Mouse (Mus musculus): ENCODE data around the gene Fam118b.
A peak's percentile ranks its signal among the peaks of the same experiment; 100 is the strongest.

The Fam118b gene

DNA sequence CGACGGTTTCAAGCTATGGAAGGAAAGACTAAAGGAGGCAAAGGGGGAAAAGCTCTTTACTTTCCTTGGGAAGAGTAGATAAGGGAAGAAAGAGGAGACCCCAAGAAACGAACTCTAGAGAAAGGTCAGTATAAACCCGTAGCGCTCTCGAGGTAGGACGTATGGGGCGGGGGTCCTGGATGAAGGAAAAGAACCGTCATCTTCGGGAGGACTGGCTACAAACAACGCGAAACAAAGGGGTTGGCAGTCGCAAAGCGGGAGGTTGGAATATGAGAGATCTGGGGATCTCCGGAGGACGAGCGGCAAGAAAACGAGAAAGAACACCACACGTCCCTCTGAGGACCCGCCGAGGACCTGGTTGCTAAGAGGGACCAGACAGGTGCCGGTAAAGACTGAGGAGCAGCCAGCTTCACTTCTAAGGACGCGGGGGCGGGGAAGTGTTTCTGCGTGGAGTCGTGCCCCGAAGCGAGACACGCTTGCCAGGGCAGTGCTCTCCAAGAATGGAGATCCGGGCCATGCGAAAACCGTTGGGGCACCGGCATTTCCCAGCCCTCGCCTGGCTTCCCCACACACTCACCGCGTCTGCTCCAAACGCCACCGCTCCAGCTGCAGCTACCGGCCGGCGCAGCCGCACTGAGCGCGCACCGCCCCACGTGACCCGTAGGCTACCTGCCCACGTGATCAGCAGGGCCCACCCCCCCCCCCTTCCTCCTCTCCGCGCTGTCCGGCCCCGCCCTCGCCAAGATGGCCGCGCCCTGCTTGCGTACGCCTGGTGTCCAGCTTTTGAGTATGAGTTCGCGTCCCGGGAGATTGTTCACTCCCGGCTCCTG, at the start of gene Fam118b, which contains the start of gene Rpusd4:
Fam118b (minus strand) TSS at position 660 of the 830 bp plus-strand sequence.
Rpusd4 (plus strand) TSS at position 720 of the 830 bp plus-strand sequence.
- DNase-seq = peak; percentile 90 to 91

DNA sequence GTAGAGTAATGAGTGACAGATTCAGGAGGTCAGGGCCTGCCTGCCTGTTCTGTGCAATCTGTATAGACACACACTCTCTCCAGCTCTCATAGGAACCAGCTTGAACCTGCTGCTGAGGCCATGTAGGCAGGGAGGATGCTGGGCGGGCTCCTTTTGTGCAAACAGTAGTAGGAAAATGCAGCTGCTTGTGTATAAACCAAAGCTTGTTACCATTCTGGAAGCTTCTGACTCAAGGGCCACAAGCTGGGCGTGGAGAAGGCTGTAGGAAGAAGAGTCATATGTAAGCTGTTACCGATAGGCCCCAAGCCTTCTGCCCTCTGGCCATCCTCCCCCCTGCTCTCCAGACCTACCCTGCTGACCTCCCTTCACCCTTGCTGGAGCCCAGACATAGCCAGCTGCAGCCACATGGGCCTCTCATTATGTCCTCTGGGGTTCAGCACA, 49.2 kb upstream of the Fam118b start:
- peak in 1 of 2 experiments; percentile 10 for DNase-seq

DNA sequence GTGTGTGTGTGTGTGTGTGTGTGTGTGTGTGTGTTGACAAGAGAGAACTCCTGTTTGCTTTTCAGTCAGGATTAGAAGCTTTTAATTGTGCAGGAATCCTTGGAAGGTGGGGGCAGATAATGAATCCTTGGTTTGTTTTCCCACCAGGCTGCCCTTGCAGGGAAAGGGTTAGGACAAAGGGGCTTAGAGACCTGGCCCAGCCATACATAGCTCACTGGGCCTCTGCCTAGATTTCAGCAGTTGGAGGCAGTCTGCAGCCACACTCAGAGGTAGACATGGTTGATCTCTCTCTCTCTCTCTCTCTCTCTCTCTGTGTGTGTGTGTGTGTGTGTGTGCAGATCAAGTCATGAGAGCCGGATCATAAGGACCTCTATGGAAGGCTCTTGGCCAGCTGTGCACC, 46.6 kb upstream of the Fam118b start:
- no peak for DNase-seq

DNA sequence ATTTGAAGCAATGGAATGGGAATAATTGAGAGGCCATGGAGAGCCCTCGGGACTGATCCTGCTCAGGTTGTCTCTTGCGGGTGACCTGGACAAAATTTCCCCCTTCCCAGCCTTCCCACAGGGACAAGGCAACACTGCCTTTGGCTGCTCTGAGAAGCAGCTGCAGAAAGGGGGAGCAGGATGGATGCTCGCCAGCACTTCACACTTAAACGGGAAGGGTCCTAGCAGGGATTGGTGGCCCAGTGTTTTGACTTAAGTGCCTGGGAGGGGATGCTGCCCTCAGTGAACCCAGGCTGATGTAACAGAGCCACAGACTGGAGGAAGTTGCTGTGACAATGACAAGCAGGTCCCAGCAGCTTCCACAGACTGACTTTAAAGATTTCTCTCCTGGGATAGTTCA, 46.0 kb upstream of the Fam118b start:
- no peak for DNase-seq

DNA sequence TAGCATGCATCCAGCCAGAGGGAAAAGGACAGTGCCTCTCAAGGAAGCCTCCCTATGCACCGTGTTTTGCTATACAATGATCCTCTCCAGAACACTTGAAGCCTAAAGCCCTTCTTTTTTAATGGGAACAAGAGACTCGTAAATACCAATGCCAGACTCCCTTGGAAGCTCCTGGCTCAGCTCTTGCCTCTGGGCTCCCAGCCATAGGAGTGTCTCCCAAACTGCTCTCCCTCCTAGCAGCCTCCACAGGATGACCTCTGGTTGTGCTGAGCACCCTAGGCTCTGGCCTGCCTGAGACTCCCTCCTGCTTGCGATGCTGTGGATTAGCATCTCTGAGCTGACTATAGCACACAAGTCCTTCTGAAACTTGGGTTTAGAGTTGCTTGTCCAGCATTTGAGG, 44.9 kb upstream of the Fam118b start:
- no peak for DNase-seq

DNA sequence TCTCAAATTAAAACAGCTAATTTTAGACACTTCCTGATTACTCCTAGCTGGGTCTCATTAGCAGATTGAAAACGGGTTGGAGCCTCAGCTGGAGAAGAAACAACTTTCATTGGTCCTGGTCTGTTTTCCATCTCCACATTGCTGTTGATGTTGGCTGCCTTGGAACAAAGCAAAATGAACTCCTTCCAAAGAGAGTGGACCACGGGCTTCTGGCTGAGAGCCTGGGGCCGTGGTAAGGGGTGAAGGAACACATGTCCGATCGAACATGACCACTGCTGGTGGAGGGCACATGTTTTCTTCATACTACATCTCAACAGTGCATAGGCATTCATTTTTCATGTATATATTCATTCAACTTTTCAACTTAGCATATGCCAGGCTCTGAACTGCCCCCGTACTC, 42.8 kb upstream of the Fam118b start:
- no peak for DNase-seq

DNA sequence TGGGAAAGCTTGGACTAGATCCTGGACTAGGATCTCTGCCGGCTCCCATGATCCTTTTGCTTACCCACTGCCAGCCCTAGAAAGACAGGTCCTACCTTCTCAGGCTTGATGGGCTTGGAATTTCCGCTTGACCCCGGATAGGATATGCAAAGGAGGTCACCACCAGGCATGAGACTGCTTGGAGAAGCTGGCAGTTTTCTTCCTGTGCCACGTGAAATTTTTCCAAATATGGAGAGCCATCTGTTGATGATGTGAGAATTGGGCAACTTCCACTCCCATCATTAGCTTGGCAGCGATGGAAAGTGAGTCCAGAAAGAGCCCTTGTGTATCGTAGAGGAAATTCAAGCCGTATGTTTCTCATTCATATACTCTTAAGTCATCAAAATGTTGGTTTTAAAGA, 39.9 kb upstream of the Fam118b start:
- no peak for DNase-seq

DNA sequence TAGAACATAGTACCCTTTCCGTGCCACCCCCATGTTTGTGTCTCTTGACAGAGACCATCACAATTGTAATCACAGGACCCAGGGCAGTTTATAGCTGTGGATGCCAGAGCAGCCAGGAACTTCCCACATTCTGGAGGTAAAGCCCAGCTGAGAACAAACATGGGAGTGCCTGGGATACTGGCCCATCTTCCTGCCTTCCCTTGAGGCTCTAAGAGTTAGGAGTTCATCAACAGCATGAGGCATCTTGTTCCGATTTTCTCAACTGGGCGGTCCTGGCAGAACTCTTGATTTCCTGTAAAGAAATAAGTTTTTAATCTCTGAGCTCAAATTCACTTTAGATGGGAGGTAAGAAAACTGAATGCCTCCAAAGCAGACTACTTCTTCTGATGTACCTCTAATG, 34.6 kb upstream of the Fam118b start:
- DNase-seq = no peak

DNA sequence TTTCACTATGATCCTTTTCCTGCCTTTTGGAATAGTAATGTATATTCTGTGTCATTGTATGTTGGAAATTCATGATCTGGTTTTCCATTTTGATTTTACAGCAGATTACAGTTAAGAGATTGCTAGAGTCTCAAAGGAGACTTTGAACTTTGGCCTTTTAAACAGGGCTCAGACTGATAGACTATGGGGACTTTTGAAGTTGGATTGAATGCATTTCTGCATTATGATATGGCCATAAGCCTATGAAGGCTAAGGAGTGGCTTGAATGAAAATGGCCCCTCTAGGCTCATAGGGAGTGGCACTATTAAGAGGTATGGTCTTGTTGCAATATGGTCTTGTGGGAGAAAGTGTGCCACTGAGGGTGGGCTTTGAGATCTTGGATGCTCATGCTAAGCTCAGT, 30.2 kb upstream of the Fam118b start:
- DNase-seq = no peak

DNA sequence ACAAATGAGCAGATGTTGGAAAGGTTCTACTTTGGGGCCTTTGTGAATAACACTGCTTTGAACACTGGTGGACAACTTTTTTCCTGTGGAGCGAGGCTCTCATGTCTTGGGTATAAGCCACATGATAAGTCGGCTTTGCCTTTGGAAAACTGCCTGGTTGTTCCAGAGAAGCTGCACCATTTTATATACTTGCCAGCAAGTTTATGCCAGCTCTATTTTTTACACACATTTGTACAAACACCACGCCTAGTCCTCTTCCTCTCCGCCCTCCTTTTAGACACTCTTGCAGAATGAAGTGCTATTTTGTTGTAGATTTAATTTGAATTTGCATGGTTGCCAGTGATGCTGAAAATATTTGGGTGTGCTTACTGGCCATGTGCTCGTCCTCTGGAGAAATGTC, 25.9 kb upstream of the Fam118b start:
- DNase-seq = no peak

DNA sequence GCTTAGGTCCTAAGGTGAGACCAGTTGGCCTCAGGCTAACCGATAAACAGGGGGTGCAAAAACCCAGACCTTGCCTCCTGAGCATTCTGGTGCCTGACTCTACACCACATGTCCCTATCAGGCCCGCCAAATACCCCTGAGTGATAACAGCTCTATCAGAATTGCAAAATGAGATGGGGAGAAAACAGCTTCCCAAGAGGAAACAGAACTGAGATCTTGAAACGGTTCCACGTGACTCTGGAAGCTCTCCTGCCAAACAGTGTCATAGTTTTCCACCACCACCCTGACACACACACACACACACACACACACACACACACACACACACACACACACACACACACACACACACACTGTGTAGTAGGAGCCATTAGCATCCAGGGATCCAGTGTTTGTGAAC, 23.3 kb upstream of the Fam118b start:
- DNase-seq = no peak

DNA sequence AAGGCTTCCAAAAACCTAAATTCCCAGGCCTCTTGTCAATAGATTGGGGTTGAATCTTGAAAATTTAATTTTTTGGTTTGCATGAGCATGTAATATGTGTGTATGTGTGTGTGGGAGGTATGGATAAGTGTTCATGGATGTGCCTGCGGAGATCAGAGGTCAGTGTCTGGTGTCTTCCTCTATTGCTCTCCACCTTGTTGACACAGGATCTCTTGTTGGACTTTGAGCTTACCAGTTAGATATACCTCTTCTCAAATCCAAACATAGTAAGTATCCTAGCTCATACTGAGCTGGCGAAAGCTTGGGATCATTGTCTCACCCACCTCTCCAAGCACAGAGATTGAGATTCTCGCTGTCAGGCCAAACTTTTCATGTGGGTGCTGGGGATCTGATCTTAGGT, 22.8 kb upstream of the Fam118b start:
- DNase-seq = no peak

DNA sequence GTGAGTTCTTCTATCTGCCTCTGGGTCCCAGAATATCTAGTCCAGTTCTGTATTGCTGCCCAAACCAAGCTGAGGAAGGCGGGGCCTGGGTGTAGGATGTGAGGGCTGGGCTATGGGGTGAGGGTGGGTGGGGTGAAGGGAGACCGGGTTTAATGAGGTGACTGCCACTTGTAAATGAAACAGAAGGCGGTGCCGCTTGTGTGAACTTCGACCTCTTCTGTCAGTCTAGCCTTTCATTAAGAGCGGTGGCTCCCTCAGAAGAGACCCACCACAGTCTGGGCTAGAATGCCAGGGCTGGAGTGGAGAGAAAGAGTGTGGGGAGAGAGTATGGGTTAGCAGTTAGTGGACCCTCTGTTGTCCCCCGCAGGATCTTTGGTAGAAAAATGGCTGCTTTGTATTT, 22.4 kb upstream of the Fam118b start:
- DNase-seq = no peak

DNA sequence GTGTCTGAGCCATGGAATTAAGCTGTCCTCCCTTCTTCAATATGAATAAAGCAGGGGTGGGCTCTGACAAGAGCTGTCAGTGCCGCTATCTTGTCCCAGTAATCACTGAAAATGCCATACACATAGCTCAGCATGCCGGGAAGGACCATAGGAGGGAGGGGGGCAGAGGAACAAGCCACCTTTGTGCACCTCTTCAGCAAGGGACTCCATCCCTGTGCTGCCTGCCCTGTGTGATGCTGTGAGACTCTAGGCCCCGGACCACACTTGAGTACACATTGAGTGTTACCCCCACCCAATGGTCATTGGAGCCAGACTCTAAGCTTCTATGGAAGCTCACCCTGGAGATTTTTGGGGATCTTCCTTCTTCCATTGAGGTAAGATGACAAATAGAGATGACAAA, 18.7 kb upstream of the Fam118b start:
- DNase-seq = no peak

DNA sequence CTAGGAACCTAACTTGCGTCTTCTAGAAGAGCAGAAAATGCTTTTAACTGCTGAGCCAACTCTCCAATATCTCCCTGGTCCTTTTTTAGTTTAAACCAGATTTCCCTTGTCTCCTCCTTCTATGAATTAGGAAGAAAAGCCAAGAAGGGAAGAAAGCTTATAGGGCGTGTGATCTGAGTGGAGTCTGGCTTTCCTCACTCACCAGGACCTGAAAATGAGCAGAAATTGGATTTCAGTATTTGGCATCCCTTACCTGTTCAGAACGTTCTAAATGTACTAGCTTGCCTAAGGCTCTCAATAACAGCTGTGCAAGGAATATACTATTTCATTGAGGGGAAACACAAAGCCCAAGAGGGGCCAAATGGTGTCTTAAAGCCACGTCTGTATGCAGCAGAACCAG, 16.7 kb upstream of the Fam118b start:
- no peak for DNase-seq

DNA sequence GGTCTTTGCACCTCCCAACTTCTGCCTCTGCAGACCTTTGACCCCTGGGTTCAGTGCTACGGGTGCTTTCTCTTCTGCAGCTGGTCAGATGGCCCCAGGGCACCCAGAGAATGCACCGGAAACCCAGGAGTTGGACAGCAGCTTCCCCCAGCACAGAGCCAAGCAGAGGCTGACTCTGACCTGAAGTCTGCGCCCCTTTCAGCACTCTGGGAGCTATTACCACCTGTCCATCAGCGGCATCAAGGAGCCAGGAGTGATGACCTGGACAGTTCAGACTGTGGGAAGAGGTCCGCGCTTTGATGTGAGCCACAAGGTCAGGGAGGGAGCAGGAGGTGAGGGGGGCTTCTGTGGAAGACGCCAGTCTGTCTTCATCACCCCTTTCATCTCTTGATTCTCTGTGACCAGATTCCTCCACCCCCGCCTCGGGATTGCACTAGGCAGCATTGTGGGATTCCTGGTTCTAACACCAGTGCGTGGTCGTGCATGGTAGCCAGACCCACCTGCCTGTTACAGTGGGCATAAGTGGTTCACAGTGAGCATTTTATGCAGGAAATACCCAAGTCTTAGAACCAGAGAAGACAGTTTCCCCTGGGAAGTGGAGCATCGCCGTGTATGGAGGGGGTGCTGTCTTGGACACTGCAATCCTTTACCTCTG, 15.9 kb upstream of the Fam118b start:
- peak; percentile 9 to 11 for DNase-seq

DNA sequence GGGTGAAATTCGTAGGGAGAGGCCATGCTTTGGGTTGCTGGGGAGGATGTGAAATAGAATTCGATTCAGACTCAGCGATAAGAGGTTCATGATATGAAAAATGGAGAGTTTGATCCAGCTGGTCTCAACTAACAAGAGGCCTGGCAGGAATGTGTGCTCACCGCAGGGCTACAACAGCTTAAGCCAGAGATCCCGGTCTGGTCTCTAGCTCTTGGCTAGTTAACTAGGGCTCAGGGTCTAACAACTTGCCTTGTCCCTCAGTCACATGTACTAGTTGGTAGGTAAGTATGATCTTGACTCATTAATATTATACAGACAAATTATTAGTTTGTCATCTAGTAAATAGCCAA, 15.2 kb upstream of the Fam118b start:
- DNase-seq = no peak

DNA sequence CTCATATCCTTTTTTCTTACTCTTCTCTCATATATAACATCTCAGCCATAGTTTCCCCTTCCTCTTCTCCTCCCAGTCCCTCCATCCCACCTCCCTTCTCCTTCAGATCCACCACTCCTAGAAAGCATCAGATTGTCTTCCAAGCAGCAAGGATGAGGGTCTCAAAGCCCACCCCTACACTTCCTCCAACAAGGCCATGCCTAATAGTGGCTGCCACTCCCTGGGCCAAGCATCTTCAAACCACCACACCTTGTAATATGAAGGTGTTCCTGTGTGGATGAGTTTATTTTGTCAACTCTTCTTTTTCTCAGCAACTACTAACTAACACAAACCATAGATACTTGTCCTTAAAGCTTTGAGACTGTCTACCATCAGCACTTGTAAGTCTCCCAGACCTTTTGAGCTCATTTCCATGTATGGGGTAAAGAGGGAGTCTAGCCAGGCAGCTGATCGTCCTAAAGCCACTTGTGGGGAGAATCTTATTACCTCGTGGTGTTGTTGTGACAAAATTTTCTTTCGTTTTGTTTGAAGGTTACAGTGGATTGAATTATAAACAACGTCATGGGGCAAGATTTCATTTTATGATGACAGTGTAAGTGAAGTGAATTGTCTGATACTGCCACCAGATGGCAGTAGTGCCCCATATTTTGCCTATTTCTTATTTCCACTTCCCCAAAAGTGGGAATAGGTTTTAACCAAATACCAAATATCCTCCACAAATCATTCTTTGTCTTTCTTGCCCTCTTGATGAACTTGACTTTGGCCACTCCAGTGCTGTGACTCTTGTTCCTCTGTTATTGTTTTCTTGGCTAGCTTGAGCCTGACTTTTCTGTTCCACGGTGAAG, 14.6 kb upstream of the Fam118b start:
- peak; percentile 36 to 67 for DNase-seq

DNA sequence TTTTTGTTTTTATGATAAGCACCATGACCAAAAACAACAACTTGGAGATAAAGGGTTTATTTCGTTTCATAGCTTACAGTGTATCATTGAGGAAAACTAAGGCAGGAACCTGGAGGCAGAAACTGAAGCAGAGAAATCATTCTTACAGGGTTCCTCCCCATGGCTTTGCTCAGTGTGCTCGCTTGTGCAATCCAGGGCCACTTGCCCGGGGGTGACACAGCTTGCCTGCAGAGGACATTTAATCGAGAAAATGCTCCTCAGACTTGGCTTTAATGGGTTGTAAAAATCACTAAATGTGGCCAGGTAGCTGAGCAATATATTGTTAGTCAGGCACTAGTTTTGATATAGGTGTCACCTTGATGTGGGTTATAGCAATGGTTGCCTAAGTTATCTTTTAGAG, 10.8 kb upstream of the Fam118b start:
- no peak for DNase-seq

DNA sequence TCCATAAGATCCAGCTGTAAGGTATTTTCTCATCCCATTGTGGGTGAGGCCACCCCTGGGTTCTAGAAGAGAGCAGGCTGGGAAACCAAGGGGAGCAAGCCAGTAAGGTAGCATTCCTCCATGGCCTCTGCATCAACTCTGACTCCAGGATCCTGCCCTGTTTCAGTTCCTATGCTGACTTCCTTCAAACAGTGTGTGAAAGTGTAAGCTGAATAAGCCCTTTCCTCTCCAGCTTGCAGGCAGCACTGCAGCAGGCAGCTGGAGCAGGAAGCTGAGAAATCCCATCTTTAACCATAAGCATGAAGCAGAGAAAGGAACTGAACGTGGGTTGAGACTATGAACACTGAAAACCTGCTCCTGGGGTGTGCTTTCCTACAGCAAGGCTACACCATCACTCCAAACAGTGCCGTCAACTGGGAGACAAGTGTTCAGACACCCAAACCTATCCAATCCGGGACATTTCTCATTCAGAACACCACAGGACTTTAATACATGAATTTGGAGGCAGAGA, 10.3 kb upstream of the Fam118b start:
- DNase-seq = no peak

DNA sequence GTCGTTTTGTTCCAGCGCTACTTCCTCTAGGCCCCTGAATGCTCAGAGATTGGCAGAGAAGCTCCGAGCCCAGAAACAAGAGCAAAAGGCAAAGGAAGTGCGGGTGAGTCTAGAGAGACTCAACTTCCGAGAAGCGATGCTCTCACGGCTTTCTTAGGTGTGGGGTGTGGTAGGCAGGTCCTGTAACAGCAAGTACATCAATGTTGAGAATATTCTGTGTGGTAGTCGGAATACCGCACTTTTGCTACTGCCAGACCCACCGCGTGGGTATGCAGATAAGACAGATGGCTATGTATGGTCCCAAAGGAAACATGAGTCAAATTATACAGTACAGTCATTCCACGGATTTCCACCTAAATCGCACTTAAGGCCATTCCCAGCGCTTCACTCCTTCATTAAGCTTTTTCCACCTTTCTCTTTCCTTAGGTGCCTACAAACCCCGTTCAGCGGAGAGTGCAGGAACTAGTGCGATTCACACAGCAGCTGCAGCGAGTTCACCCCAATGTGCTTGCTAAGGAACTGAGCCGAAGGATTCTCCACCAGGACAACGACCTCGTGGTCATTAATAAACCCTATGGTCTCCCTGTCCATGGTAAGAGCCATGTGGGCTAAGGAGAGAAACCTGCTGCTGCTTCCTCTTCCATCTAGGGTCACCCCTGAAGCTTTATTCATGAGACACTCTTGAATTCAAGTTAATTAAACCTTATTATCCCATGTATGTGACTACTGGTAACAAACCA, 541 bp upstream of the Fam118b start:
- DNase-seq = peak in 1 of 2 experiments; percentile 7

DNA sequence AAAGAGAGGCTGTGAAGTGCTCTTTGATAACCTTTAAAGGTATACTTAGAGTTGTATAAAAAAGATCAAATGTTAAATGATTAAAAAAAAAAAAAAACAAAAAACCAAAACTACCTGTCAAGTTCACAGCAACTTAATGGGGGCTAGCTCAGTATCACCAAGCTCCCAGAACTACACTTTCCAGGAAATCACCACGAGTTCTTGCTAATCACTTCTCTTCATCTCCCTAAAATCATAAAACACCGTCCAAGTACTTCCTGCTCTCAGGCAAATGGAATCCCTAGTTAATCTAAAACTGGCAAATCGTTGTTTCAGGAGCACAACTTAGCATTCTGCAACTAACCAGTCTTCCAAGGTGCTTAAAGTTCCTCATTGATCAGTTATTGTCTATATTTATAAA, 3.1 kb downstream of the Fam118b start:
- DNase-seq = no peak

DNA sequence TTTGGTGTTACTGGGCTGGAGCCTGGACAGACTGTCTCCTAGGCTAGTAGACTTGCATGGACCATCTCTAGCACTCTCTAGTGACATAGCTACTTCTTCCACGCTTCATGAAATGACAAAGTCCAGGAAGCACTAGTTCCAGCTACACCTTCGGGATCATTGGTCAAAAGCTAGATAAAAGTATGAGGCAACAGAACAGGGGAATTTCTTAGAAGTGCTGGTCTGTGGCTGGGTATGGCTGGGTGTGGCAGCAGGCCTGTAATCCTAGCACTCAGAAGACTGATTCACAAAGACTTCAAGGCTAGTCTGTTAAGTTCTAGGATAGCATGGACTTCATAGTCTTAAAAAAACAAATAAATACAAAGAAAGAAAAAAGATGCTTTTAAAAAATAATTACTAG, 4.2 kb downstream of the Fam118b start:
- no peak for DNase-seq

All from kidney, adult 8-10 months (tissue).